Mouse (Mus musculus) E14TG2a.4 (cell line): ENCODE results near the gene Dnajc9.

Experiments
- CTCF ChIP-seq: conservative IDR thresholded peaks from 2 replicates; pipeline ENCODE4 v1.5.1; 2014; ENCODE audit warnings: low read length
- POU5F1 ChIP-seq: IDR thresholded peaks from 2 replicates; pipeline ENCODE4 v1.6.1; 2014; ENCODE audit warnings: low read length, borderline replicate concordance

DNA sequence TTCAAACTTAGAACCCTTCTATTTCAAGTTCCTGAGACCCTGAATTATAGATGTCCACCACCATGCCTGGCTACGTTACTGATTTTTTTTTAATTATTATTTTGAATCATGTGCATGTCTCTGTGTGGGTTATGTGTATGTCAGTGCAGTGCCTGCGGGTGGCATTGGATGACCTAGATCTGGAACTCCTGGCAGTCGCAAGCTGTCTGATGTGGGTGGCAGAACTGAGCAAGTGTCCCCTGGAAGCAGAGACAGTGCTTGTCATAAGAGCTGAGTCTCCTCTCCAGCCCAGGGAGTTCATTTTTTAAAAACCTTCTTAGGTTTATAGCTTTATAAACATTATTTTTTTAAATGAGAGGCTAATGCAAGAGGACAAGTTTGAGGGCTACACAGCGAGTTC is 43.7 kb upstream of the Dnajc9 start:
- TF ChIP-seq CTCF, result no peak
- no peak for TF ChIP-seq POU5F1
